Mouse (Mus musculus) adipocyte (in vitro differentiated cells): ENCODE measurements around the gene Ppm1m.

Experiments
- DNase-seq: peaks from one replicate; pipeline ENCODE4 v3.0.0-alpha.2; 2016; ENCODE audit warnings: low spot score

Ppm1m gene

GRCm38 (mm10) chr9:106158037-106158491 is 41.5 kb downstream of the Ppm1m start, which contains the start of gene Glyctk:
TSS of gene Glyctk (minus strand) at chr9:106158138.
- DNase-seq: peak; percentile 69

GRCm38 (mm10) chr9:106157623-106157925 is 42.0 kb downstream of the Ppm1m start:
- DNase-seq: no peak

- no peak for DNase-seq
These were observed 42.5 kb downstream of the Ppm1m start for GRCm38 (mm10) chr9:106156921-106157622.

GRCm38 (mm10) chr9:106156419-106156818 is 43.1 kb downstream of the Ppm1m start:
- peak; percentile 69 for DNase-seq

- DNase-seq: no peak
These were observed 45.4 kb downstream of the Ppm1m start for GRCm38 (mm10) chr9:106154106-106154505.

- DNase-seq: no peak
These were observed 50.2 kb downstream of the Ppm1m start for GRCm38 (mm10) chr9:106149399-106149754.

- no peak for DNase-seq
These were observed 50.8 kb downstream of the Ppm1m start for GRCm38 (mm10) chr9:106148541-106149398.

- DNase-seq: no peak
These were observed 51.6 kb downstream of the Ppm1m start for GRCm38 (mm10) chr9:106147851-106148431.

- no peak for DNase-seq
These were observed 52.3 kb downstream of the Ppm1m start for GRCm38 (mm10) chr9:106147281-106147680.

- no peak for DNase-seq
These were observed 54.0 kb downstream of the Ppm1m start for GRCm38 (mm10) chr9:106145582-106145981.
